Mouse (Mus musculus): Measurements from ENCODE around the gene Abr. TPM values are rescaled to one million over a fixed set of nuclear protein-coding genes. Genes with fewer than 3 reads are reported as not detected.
A peak's percentile ranks its signal among the peaks of the same experiment; 100 is the strongest.

Gene Abr
- polyA plus RNA-seq, 1 experiment from 2014 or later = 30.7 TPM

DNA sequence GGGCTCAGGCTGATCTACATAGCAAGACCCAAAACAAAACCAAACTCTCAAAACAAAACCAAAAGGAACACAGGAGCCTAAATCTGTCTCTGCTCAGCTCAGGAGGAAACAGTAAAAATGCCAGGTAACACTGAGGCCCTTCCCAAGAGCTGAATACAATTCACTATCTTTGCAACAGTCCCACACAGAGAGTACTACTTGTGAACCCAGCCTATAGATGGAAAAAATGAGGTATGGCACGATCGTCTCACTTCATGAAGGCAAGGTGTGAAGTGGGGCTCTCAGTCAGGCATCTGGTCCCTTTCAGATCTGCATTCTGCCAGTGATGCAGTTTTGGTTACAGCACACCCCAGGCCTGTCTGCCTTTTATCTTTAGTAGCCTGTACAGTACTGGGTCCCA is 138.1 kb downstream of the Abr start:
- H3K9me3 ChIP-seq (replicated peaks; ENCODE audit: low read length) = no peaks in the 10 kb centered on the region
- no peak overlapping the region for H3K4me3 ChIP-seq (replicated peaks; ENCODE audit: low read depth, low read length)
- H3K27me3 ChIP-seq (ENCODE audit: insufficient read depth, low read length) = no peaks in the 10 kb centered on the region
- 0 out of 2 replicates have a peak overlapping the region, but pooled peaks have one; percentile 28 for H3K27ac ChIP-seq
- no peak for TF ChIP-seq CTCF (IDR thresholded peaks at IDR 0.05; ENCODE audit: low read depth)
- DNase-seq (ENCODE audit: low spot score) = no peak
- H3K4me2 ChIP-seq (ENCODE audit: low read length) = no peak overlapping the region
- WGBS = 85% methylated on average over 2 of the region's 2 CpGs
- no peaks in the 10 kb centered on the region; the same call in none of the 2 replicates for H3K4me1 ChIP-seq (replicated peaks; ENCODE audit: insufficient read depth, low read length)
- no peak overlapping the region for H3K9ac ChIP-seq (ENCODE audit: low read depth, low read length)
- H3K36me3 ChIP-seq (ENCODE audit: insufficient read depth, low read length) = 0 out of 2 replicates have a peak, but pooled peaks cover 18% of the 10 kb centered on the region
- no peak for ATAC-seq (replicated peaks; ENCODE audit: low FRiP score, low read depth)

GRCm38 (mm10) chr11:76483171-76483727 is 138.9 kb downstream of the Abr start:
- TF ChIP-seq CTCF (IDR thresholded peaks at IDR 0.05; ENCODE audit: low read depth) = no peak
- 62% methylated on average over 4 of the region's 4 CpGs for WGBS
- Histone ChIP-seq H3K4me2 (ENCODE audit: low read length) (no peak overlapping the region), H3K27ac (peak overlapping the region; percentile 28; the same call in 1 of the 2 replicates), H3K4me3 (replicated peaks; ENCODE audit: low read depth, low read length) (no peak overlapping the region), H3K36me3 (ENCODE audit: insufficient read depth, low read length) (peaks cover 25% of the 10 kb centered on the region; the same call in 1 of the 2 replicates), H3K9ac (ENCODE audit: low read depth, low read length) (no peak overlapping the region), H3K4me1 (replicated peaks; ENCODE audit: insufficient read depth, low read length) (no peaks in the 10 kb centered on the region; the same call in none of the 2 replicates), H3K9me3 (replicated peaks; ENCODE audit: low read length) (no peaks in the 10 kb centered on the region), H3K27me3 (ENCODE audit: insufficient read depth, low read length) (no peaks in the 10 kb centered on the region)
- ATAC-seq (replicated peaks; ENCODE audit: low FRiP score, low read depth) (no peak), DNase-seq (ENCODE audit: low spot score) (no peak)

GRCm38 (mm10) chr11:76482697-76483096 is 139.4 kb downstream of the Abr start:
- WGBS = 52% methylated on average over 5 of the region's 5 CpGs
- Histone ChIP-seq H3K27me3 (ENCODE audit: insufficient read depth, low read length) (no peaks in the 10 kb centered on the region), H3K9me3 (replicated peaks; ENCODE audit: low read length) (no peaks in the 10 kb centered on the region), H3K4me2 (ENCODE audit: low read length) (no peak overlapping the region), H3K4me1 (replicated peaks; ENCODE audit: insufficient read depth, low read length) (peaks cover 2% of the 10 kb centered on the region), H3K4me3 (replicated peaks; ENCODE audit: low read depth, low read length) (no peak overlapping the region), H3K27ac (no peak overlapping the region; the same call in 1 of the 2 replicates), H3K9ac (ENCODE audit: low read depth, low read length) (no peak overlapping the region), H3K36me3 (ENCODE audit: insufficient read depth, low read length) (peaks cover 27% of the 10 kb centered on the region; the same call in 1 of the 2 replicates)
- no peak for DNase-seq (ENCODE audit: low spot score)
- ATAC-seq (replicated peaks; ENCODE audit: low FRiP score, low read depth) = no peak
- TF ChIP-seq CTCF (IDR thresholded peaks at IDR 0.05; ENCODE audit: low read depth) = no peak

GRCm38 (mm10) chr11:76482183-76482582 is 139.9 kb downstream of the Abr start:
- H3K27ac ChIP-seq = no peak overlapping the region

GRCm38 (mm10) chr11:76479729-76480128 is 142.4 kb downstream of the Abr start:
- ATAC-seq (replicated peaks; ENCODE audit: low FRiP score, low read depth) (no peak), DNase-seq (ENCODE audit: low spot score) (no peak)
- WGBS = 88% methylated on average over 4 of the region's 4 CpGs
- no peak for TF ChIP-seq CTCF (IDR thresholded peaks at IDR 0.05; ENCODE audit: low read depth)
- Histone ChIP-seq H3K27me3 (ENCODE audit: insufficient read depth, low read length) (no peaks in the 10 kb centered on the region), H3K4me1 (replicated peaks; ENCODE audit: insufficient read depth, low read length) (peaks cover 8% of the 10 kb centered on the region), H3K4me3 (replicated peaks; ENCODE audit: low read depth, low read length) (no peak overlapping the region), H3K27ac (no peak overlapping the region; the same call in 1 of the 2 replicates), H3K9ac (ENCODE audit: low read depth, low read length) (no peak overlapping the region), H3K36me3 (ENCODE audit: insufficient read depth, low read length) (peaks cover 15% of the 10 kb centered on the region; the same call in 1 of the 2 replicates), H3K9me3 (replicated peaks; ENCODE audit: low read length) (no peaks in the 10 kb centered on the region), H3K4me2 (ENCODE audit: low read length) (no peak overlapping the region)

More at GRCm38 (mm10) chr11:76482183-76482582, 139.9 kb downstream of the Abr start:
- no peak overlapping the region for H3K4me2 ChIP-seq (ENCODE audit: low read length)
- 80% methylated on average over 5 of the region's 5 CpGs for WGBS
- H3K4me1 ChIP-seq (replicated peaks; ENCODE audit: insufficient read depth, low read length) = peaks cover 7% of the 10 kb centered on the region
- H3K27me3 ChIP-seq (ENCODE audit: insufficient read depth, low read length) = no peaks in the 10 kb centered on the region
- H3K4me3 ChIP-seq (replicated peaks; ENCODE audit: low read depth, low read length) = no peak overlapping the region
- peaks cover 29% of the 10 kb centered on the region; the same call in 1 of the 2 replicates for H3K36me3 ChIP-seq (ENCODE audit: insufficient read depth, low read length)
- no peak for TF ChIP-seq CTCF (IDR thresholded peaks at IDR 0.05; ENCODE audit: low read depth)
- H3K9ac ChIP-seq (ENCODE audit: low read depth, low read length) = no peak overlapping the region
- no peaks in the 10 kb centered on the region for H3K9me3 ChIP-seq (replicated peaks; ENCODE audit: low read length)
- ATAC-seq (replicated peaks; ENCODE audit: low FRiP score, low read depth) (no peak), DNase-seq (ENCODE audit: low spot score) (no peak)

DNA sequence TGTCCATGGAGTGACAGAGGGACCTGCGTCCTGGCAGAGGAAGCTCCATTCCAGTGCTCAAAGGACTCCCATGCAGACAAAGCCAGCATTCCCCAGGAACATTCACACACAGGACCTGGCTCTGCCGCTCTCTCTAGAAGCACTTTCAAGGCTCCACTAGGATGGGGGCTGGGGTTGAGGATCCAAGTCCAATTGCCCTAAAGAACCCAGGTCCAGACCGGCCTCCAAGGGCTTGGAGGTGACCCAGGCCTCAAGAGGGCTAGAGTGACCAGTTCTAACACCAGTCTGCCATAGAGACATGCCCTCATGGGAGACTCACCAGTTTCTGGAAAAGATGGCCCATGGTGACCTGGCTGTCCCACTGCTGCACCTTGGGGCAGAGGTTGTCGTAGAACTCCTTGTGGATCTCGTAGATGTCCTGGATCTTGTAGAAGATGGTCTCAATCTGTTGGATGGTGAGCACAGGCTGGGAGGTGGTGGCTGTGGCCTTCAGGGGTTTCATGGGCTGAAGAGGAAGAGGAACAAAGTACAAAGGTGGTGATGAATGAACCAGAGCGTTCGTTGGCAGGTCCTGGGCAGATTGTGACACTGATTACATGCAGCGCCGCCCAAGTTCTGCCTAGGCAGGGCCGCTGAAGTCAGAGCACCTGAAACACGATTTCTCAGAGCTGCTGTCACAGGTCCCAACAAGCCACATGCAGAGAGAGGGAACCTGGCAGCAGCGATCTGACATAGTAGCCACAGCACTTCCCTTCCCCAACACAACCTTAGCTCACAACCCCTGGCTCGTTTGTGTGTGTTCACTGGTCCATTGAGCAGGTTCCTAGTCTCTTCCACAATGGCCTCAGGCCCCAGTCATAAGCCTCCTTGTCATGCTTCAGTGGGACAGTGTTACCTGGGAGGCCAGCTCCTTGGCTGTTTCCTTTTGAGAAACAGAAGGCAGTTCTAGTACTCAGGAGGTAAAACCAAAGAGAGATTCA is 143.1 kb downstream of the Abr start:
- Histone ChIP-seq H3K9ac (ENCODE audit: low read depth, low read length) (no peak overlapping the region), H3K4me3 (replicated peaks; ENCODE audit: low read depth, low read length) (no peak overlapping the region), H3K27me3 (ENCODE audit: insufficient read depth, low read length) (no peaks in the 10 kb centered on the region), H3K9me3 (replicated peaks; ENCODE audit: low read length) (no peaks in the 10 kb centered on the region), H3K36me3 (ENCODE audit: insufficient read depth, low read length) (peaks cover 15% of the 10 kb centered on the region; the same call in 1 of the 2 replicates), H3K4me1 (replicated peaks; ENCODE audit: insufficient read depth, low read length) (peaks cover 8% of the 10 kb centered on the region), H3K27ac (no peak overlapping the region), H3K4me2 (ENCODE audit: low read length) (no peak overlapping the region)
- no peak for ATAC-seq (replicated peaks; ENCODE audit: low FRiP score, low read depth)
- TF ChIP-seq CTCF (IDR thresholded peaks at IDR 0.05; ENCODE audit: low read depth) = no peak
- 78% methylated on average over 13 of the region's 13 CpGs for WGBS
- DNase-seq (ENCODE audit: low spot score) = no peak

Measured in kidney, postnatal 0 days (tissue).